Mouse (Mus musculus) forebrain, embryonic 14.5 days (tissue): Measurements from ENCODE around the gene Krtap21-1. TPM values are rescaled to one million over a fixed set of nuclear protein-coding genes. Genes with fewer than 3 reads are reported as not detected.

Experiments
- polyA plus RNA-seq: library from polyadenylated mRNA; unstranded; fragments of >200 nt; fragmentation: Nextera tagmentation; extraction: Ambion mirVana; gene quantifications from 2 replicates; pipeline ENCODE4 v1.2.1, GENCODE M21; 2014

The Krtap21-1 gene
- polyA plus RNA-seq, 1 experiment from 2014 or later = not detected

Other genes starting within 250 kb of the Krtap21-1 start
- not detected in 2 replicates for gene Gm9789, start 245.9 kb downstream of the Krtap21-1 start, polyA plus RNA-seq
- gene Gm7735, start 234.4 kb downstream of the Krtap21-1 start, polyA plus RNA-seq = not detected in 2 replicates
- gene 1110057P08Rik, start 229.1 kb downstream of the Krtap21-1 start, polyA plus RNA-seq = not detected in 2 replicates
- not detected in 2 replicates for gene Krtap20-2, start 198.0 kb downstream of the Krtap21-1 start, polyA plus RNA-seq
- gene Krtap6-2, start 16.2 kb upstream of the Krtap21-1 start, polyA plus RNA-seq = not detected in 2 replicates
- gene Krtap8-1, start 84.1 kb upstream of the Krtap21-1 start, polyA plus RNA-seq = not detected in 2 replicates
- not detected in 2 replicates for gene Krtap7-1, start 104.5 kb upstream of the Krtap21-1 start, polyA plus RNA-seq
- not detected in 2 replicates for gene Krtap11-1, start 167.3 kb upstream of the Krtap21-1 start, polyA plus RNA-seq